Mouse (Mus musculus): ENCODE results near the gene Fcho1.

The Fcho1 gene

DNA sequence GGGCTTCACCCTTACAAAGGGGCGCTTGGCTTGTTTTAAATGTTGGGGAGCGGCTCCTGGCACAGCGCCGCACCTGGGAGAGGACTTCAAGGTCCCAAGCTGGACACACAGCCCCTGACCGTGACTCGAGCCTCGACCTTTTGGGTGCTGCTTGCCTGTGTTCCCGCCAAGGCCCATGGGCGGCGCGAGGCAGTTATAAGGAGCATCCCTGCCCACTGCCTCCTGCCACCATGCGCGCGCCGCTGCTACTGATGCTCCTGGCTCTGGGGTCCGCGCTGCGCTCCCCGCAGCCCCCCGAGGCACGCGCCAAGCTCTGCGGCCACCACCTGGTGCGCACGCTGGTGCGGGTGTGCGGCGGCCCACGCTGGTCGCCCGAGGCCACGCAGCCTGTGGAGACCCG, 36.5 kb downstream of the Fcho1 start, which contains the start of gene Insl3:
Insl3 (plus strand) TSS at position 187 of the 400 bp plus-strand sequence.
- in situ Hi-C loops (cut with MboI; ENCODE audit: unreplicated experiment in 2 of 2), result no loop called here

GRCm38 (mm10) chr8:71687616-71688015, 37.9 kb downstream of the Fcho1 start:
- in situ Hi-C loops (cut with MboI; ENCODE audit: unreplicated experiment in 2 of 2), result no loop called here

DNA sequence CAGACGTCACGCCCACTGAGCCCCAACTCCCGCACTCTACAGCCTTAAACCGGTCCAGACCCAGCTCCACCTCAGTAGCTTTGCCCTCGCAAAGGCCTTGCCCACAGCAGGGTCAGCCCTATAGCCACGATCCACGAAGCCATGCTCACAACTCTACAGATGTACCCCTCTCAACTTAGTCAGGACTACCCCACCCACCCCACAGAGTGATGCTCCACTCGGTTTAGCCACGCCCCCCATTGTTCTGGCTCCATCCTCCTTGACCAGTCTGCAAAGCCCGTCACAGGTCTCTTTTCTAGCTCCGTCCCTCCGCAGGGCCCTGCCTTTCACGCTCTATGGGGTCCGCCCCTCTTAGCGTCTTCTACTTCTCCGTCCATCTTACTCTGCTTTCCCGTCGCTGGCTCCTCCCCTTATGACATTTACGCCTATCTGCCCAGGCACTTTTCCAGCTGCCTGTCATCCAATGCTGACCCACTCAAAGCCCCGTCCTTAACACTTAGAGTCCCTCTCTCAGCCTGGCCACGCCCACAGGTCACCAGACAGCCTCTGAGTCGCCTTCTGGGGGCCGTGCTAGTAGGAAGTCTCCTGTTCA, 39.3 kb downstream of the Fcho1 start:
- in situ Hi-C loops (cut with MboI; ENCODE audit: unreplicated experiment in 2 of 2), result no loop called here

- in situ Hi-C loops (cut with MboI; ENCODE audit: unreplicated experiment in 2 of 2), result no loop called here
These were observed 39.9 kb downstream of the Fcho1 start for GRCm38 (mm10) chr8:71685573-71685972.

- in situ Hi-C loops (cut with MboI; ENCODE audit: unreplicated experiment in 2 of 2), result no loop called here
These were observed 40.8 kb downstream of the Fcho1 start for GRCm38 (mm10) chr8:71684701-71685100.

GRCm38 (mm10) chr8:71682832-71683231, 42.7 kb downstream of the Fcho1 start:
- in situ Hi-C loops (cut with MboI; ENCODE audit: unreplicated experiment in 2 of 2), result no loop called here

DNA sequence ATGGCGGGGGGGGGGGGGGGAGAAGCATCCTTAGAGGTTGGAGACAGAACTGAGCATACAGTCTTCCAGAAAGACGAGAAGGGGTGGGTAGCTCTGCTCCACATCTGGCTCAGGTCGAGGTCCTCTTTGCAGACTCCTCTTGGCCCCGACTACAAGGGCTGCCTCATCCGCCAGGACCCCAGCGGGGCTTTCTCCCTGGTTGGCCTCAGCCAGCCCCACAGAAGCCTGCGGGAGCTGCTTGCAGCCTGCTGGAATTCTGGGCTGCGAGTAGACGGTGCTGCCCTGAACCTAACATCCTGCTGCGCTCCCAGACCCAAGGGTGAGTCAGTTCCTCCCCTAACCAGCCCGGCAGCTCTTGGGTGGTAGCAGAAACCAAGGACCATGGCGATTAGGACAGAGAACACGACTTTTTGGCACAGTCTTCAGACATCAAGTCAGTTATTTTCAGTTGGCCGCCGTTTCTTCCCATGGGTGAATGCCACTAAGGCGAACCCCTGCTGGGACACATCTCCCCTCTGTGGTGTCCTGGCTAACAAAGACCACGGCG, 44.1 kb downstream of the Fcho1 start:
- in situ Hi-C loops (cut with MboI; ENCODE audit: unreplicated experiment in 2 of 2), result no loop called here

DNA sequence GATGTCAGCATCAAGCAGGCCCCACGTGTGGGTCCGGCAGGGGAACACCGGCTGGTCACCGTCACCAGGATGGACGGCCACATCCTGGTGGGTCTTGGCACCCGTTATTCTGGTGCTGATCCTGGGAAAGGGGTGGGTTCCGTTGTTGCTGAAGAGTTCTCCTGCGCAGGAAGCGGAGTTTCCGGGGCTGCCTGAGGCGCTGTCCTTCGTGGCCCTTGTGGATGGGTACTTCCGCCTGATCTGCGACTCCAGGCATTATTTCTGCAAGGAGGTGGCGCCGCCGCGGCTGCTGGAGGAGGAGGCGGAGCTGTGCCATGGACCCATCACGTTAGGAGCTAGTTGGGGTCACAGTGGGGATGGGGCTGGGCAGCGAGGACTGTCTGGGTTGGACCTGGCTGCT, 45.0 kb downstream of the Fcho1 start:
- in situ Hi-C loops (cut with MboI; ENCODE audit: unreplicated experiment in 2 of 2), result no loop called here

- in situ Hi-C loops (cut with MboI; ENCODE audit: unreplicated experiment in 2 of 2), result no loop called here
These were observed 45.9 kb downstream of the Fcho1 start for GRCm38 (mm10) chr8:71679550-71680168.

DNA sequence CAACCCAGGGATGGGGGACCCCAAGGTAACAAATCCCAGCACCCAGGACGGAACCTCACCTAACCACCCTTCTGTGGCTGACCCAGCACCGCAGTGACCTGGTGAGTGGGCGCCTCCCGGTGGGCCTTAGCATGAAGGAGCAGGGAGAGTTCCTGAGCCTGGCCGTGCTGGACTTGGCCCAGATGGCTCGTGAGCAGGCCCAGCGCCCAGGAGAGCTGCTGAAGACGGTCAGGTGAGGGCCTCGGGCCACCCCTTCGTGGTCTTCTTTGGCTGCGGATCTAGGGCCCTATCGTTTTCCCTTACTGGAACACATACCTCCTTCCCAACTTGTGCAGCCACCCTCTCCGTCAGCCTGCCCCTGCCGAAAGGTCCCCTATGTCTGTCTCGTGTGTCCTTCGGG, 46.4 kb downstream of the Fcho1 start:
- in situ Hi-C loops (cut with MboI; ENCODE audit: unreplicated experiment in 2 of 2), result no loop called here

DNA sequence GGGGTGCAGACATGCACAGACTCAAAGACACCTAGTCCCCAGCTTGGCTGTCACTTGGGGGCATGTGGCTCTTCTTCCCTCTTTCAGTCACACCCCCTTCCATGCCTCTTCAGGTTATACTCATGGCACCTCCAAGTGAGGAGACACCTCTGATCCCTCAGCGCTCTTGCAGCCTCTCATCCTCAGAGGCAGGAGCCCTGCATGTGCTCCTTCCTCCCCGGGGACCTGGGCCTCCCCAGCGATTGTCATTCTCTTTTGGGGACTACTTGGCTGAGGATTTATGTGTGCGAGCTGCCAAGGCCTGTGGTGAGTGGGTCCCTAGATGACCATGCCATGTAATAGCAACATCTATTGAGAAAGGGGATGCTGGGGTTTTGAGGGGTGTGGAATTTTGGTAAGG, 47.3 kb downstream of the Fcho1 start:
- in situ Hi-C loops (cut with MboI; ENCODE audit: unreplicated experiment in 2 of 2), result no loop called here

- in situ Hi-C loops (cut with MboI; ENCODE audit: unreplicated experiment in 2 of 2), result no loop called here
These were observed 48.0 kb downstream of the Fcho1 start for GRCm38 (mm10) chr8:71677555-71677954.

DNA sequence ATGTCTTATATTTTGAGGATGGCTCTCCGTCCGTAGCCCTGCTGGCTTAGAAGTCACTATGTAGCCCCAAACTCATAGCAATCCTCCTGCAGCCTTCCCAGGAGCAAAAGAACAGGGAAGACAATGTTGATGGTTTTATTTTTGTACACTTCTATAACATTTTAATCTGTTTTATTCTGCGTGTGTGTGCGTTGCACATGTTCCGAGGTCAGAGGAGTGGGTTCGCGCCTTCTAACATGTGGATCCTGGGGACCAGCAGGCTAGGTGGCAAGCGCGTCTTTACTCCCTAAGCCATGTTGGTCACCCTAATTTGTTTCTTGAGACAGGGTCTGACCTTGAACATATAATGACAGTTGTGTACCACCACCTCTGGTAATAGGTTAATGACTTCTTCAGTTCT, 48.7 kb downstream of the Fcho1 start:
- in situ Hi-C loops (cut with MboI; ENCODE audit: unreplicated experiment in 2 of 2), result no loop called here

GRCm38 (mm10) chr8:71676020-71676741, 49.3 kb downstream of the Fcho1 start, which contains the start of gene Jak3:
TSS of gene Jak3 (plus strand) at chr8:71676296.
- in situ Hi-C loops (cut with MboI; ENCODE audit: unreplicated experiment in 2 of 2), result no loop called here

DNA sequence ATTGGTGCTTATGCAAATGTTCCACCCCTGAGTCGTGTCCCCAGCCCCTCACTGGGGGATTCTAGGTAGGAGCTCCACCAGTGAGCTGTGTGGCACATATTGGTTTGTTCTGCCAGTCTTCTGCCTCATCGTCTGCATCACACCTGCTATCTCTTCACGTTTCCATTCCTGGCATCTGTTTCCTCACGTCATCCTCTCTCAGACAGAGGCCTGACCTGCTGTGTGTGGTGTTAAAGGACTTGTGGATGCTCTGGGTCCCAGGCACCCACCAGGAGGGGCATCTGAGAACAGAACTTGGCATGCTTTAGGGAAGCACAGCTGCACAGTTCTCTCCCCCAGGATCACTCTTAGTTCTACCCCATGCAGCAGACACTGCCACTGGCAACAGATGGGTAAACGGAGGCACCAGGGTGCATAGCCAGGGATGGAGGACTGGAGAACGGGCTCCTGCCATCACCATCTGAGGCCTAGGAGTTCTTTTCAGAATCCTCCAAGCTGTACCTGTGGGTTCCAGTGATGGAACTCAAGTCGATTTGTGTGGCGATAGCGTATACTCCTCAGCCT, 50.0 kb downstream of the Fcho1 start:
- in situ Hi-C loops (cut with MboI; ENCODE audit: unreplicated experiment in 2 of 2), result no loop called here

GRCm38 (mm10) chr8:71674071-71674470, 51.4 kb downstream of the Fcho1 start:
- in situ Hi-C loops (cut with MboI; ENCODE audit: unreplicated experiment in 2 of 2), result loop anchor here (25.0 kb wide), 1 partner anchor 787 kb away; the partner anchor contains the start of genes Rpl18a (in 2 of the 2) and Slc5a5 (in 2 of the 2)

DNA sequence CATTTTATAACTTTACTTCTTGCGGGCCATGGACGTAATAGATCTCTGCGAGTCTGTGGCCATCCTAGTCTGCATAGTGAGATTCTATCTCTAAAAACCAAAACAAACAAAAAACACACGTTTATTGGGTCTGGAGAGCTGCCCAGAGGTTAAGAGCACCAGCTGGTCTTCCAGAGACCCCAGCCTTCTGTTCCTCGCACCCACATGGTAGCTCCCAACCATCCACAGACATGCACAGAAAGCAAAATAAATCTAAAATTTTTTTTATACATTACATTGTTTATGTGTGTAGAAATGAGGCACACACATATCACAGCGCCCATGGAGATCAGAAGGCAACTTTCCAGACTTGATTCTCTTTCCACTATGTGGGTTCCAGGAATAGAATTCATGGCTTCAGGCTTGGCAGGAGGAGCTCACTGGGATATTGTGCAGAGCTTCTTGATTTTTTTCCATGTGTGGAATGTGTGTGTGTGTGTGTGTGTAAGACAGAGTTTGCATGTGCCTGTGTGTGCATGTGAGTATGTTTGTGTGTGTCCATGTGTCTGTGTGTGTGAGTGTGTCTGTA, 53.3 kb downstream of the Fcho1 start:
- in situ Hi-C loops (cut with MboI; ENCODE audit: unreplicated experiment in 2 of 2), result loop anchor here (25.0 kb wide), 1 partner anchor 785 kb away; the partner anchor contains the start of genes Rpl18a (in 2 of the 2) and Slc5a5 (in 2 of the 2)

DNA sequence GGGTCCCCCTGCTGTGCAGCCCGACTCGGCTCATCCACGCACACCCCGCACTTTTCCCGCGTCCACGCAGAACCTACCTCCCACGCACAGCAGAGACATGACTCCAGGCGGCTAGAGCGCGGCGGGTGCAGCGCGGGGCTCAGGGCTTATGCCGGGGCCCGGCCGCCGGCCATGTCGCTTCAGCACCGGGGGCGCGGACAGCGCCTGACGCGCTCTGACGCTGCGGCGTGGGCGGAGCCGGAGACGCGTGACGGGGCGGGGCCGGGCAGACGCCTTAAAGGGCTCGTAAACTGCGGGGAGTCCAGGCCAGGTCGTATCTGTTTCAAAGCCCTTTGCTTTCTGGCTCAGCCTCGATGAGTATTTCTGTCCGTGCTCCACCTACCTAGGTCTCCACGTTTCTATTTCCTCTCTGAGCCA, 54.0 kb downstream of the Fcho1 start, which contains the start of gene Unc13a:
Unc13a (minus strand) TSS at position 209 of the 417 bp plus-strand sequence.
- in situ Hi-C loops (cut with MboI; ENCODE audit: unreplicated experiment in 2 of 2), result loop anchor here (25.0 kb wide), 1 partner anchor 784 kb away; the partner anchor contains the start of genes Rpl18a (in 2 of the 2) and Slc5a5 (in 2 of the 2)

DNA sequence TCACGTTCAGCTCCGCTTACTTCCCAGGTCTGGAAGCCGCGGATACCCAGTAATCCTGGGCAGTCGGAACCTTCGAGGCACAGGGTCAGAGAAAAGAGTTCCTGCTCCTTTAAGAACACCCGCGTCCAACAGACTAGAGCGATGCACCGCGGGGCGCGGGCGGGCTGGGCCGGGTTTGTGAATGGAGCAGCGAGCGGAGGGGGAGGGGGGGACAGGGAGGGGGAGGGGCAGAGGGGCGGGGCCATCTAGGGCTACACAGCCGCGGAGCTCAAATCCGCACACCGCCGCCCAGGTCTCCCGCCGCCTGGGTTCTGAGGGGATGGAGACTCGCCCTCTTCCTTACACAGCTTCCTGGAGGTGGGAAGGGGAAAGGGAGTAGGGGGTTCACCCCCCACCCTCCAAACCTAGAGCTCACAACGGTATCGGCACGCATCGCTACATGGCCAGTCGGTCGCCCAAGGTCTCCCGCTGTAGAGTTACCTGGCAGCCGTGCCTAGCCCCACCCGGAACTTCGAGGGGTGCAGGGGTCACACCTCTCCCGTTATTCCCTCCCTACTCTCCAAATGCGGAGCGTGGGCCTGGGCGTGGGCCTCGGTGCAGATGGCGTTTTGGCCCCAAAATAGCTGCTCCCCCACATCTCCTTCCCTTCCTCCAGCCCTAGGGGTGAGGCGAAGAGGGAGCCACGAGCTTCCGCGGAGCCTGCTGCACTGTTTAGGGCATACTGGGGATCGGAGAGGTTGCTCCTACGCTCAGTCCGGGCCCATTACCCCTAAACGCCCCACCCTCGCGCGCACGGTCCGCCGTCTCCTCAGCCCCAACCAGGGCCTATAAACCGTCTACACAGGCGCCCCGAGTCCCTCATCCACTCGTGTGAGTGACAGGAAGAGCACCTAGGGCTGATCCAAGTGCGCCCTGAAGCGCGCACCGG, 54.6 kb downstream of the Fcho1 start:
- in situ Hi-C loops (cut with MboI; ENCODE audit: unreplicated experiment in 2 of 2), result loop anchor here (25.0 kb wide), 1 partner anchor 784 kb away; the partner anchor contains the start of genes Rpl18a (in 2 of the 2) and Slc5a5 (in 2 of the 2)

All from v-Abl transformed pro-B cells (cell line).